Mouse (Mus musculus) embryonic facial prominence, embryonic 13.5 days (tissue): ENCODE measurements around the gene C1qbp. TPM values are rescaled to one million over a fixed set of nuclear protein-coding genes. Genes with fewer than 3 reads are reported as not detected.

ENCODE experiments used
- ATAC-seq: fragments of 200-750 bp; cut with Nextera tagmentation; 2 replicates; pipeline ENCODE4 v1.8.0; 2017; ENCODE audit warnings: low read depth; ENCODE audit not compliant: insufficient number of reproducible peaks, insufficient read depth, low FRiP score, low TSS enrichment
- H3K27ac ChIP-seq: fragments of 300-500 bp; sonication (generic); 2 replicates; pipeline ENCODE4 v1.5.1; 2015; ENCODE audit warnings: moderate library complexity, mild to moderate bottlenecking, inconsistent platforms
- H3K27me3 ChIP-seq: fragments of 300-500 bp; sonication (generic); 2 replicates; pipeline ENCODE4 v1.6.1; 2015; ENCODE audit warnings: mild to moderate bottlenecking, inconsistent platforms
- H3K36me3 ChIP-seq: fragments of 300-500 bp; sonication (generic); 2 replicates; pipeline ENCODE4 v1.6.1; 2015; ENCODE audit warnings: mild to moderate bottlenecking, inconsistent platforms
- H3K4me1 ChIP-seq: fragments of 300-500 bp; sonication (generic); 2 replicates; pipeline ENCODE4 v1.6.1; 2015; ENCODE audit warnings: inconsistent platforms
- H3K4me2 ChIP-seq: fragments of 300-500 bp; sonication (generic); 2 replicates; pipeline ENCODE4 v1.6.1; 2015; ENCODE audit warnings: moderate library complexity, mild to moderate bottlenecking, inconsistent platforms
- H3K4me3 ChIP-seq: fragments of 300-500 bp; sonication (generic); 2 replicates; pipeline ENCODE4 v1.5.1; 2015; ENCODE audit warnings: mild to moderate bottlenecking, inconsistent platforms
- H3K9ac ChIP-seq: fragments of 300-500 bp; sonication (generic); 2 replicates; pipeline ENCODE4 v1.6.1; 2015; ENCODE audit warnings: mild to moderate bottlenecking, inconsistent platforms
- H3K9me3 ChIP-seq: fragments of 300-500 bp; sonication (generic); 2 replicates; pipeline ENCODE4 v1.6.1; 2016; ENCODE audit warnings: inconsistent platforms
- WGBS: fragments of 180-500 bp; shearing (Covaris S2); methylation state at CpG from one replicate; pipeline ENCODE4 v1.1.7; 2015; ENCODE audit warnings: mixed read lengths; 5-methylcytosine and 5-hydroxymethylcytosine counted together
- polyA plus RNA-seq: library from polyadenylated mRNA; unstranded; fragments of >200 nt; fragmentation: Nextera tagmentation; extraction: Ambion mirVana; gene quantifications from 2 replicates; pipeline ENCODE4 v1.2.1, GENCODE M21; 2015

Gene C1qbp
- polyA plus RNA-seq, 1 experiment from 2014 or later: 254 TPM

DNA sequence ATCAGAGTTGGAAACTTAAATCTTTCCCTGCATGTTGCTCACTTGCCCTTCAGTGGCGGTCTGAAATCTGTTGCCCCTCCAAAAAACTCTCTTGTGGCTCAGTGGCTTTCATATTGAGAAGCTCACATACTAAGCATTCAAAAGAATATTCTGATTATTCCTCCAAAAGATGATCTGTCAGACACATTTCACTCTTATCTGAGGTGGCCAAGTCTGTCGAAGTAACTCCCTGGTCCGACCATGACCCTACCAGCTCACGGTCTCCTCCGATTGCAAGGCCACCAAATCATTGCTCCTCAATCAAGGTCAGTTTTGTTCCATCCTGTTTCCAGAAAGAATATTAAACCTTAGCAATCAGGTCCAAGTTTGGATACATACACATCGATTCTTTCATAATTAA, 24.2 kb upstream of the C1qbp start:
- no peak overlapping the region for H3K4me3 ChIP-seq
- ATAC-seq: no peak
- peaks cover 46% of the 10 kb centered on the region for H3K36me3 ChIP-seq
- H3K4me2 ChIP-seq: no peak overlapping the region
- H3K9me3 ChIP-seq: no peaks in the 10 kb centered on the region
- H3K27me3 ChIP-seq: no peaks in the 10 kb centered on the region
- 95% methylated on average over 6 of the region's 6 CpGs for WGBS
- peaks cover 17% of the 10 kb centered on the region for H3K4me1 ChIP-seq
- no peak overlapping the region for H3K27ac ChIP-seq
- no peak overlapping the region for H3K9ac ChIP-seq

GRCm38 (mm10) chr11:71005046-71005445, 22.2 kb upstream of the C1qbp start:
- peak overlapping the region; percentile 53 for H3K4me2 ChIP-seq
- 50% methylated on average over 5 of the region's 5 CpGs for WGBS
- ATAC-seq: no peak; the same call in 1 of the 2 replicates

DNA sequence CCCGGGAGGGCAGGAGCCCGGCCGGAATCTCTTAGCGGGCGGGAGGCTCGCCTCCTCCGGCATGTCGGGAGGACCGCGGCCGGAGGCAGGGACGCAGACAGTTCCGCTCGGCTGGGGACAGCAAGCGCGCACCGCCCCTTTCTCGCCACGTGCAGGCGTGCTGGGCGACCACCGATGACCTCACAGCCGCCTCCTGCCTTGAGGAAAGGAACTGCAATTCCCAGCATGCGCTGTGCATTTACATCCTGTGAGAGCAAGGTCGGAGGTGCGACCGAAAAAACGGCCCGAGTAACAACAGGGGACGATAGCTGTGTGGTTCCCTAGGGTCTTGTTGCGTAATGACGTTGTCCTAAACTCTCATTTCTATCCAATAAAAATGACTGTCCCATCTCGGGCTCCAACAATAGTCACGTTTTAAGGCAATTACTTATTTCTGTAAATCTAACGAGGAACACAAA, 21.5 kb upstream of the C1qbp start, which contains the start of gene Dhx33:
TSS of gene Dhx33 (minus strand) at position 122 of the 458 bp plus-strand sequence.
- H3K4me2 ChIP-seq: peak within 1 kb of the TSS; percentile 92
- H3K36me3 ChIP-seq: peaks cover 38% of the 10 kb centered on the region
- peaks cover 17% of the 10 kb centered on the region for H3K4me1 ChIP-seq
- peak within 1 kb of the TSS; percentile 97 for H3K4me3 ChIP-seq
- H3K27me3 ChIP-seq: no peaks in the 10 kb centered on the region
- peak within 1 kb of the TSS; percentile 76 for H3K27ac ChIP-seq
- peak; percentile 96 for ATAC-seq
- 0% methylated on average over 35 of the region's 35 CpGs for WGBS
- H3K9me3 ChIP-seq: no peaks in the 10 kb centered on the region
- H3K9ac ChIP-seq: peak within 1 kb of the TSS; percentile 83

More at GRCm38 (mm10) chr11:71005046-71005445, 22.2 kb upstream of the C1qbp start:
- no peaks in the 10 kb centered on the region for H3K27me3 ChIP-seq
- peaks cover 38% of the 10 kb centered on the region for H3K36me3 ChIP-seq
- 0 out of 2 replicates have a peak overlapping the region, but pooled peaks have one; percentile 11 for H3K27ac ChIP-seq
- H3K9me3 ChIP-seq: no peaks in the 10 kb centered on the region
- H3K9ac ChIP-seq: no peak overlapping the region
- H3K4me1 ChIP-seq: peaks cover 17% of the 10 kb centered on the region
- peak overlapping the region; percentile 97 for H3K4me3 ChIP-seq

GRCm38 (mm10) chr11:71003611-71004315, 20.9 kb upstream of the C1qbp start:
- H3K9ac ChIP-seq: peak overlapping the region; percentile 83
- peaks cover 38% of the 10 kb centered on the region for H3K36me3 ChIP-seq
- H3K9me3 ChIP-seq: no peaks in the 10 kb centered on the region
- under 1% methylated on average over 49 of the region's 49 CpGs for WGBS
- ATAC-seq: peak; percentile 65
- H3K4me2 ChIP-seq: peak overlapping the region; percentile 92
- peaks cover 17% of the 10 kb centered on the region for H3K4me1 ChIP-seq
- peak overlapping the region; percentile 97 for H3K4me3 ChIP-seq
- no peaks in the 10 kb centered on the region for H3K27me3 ChIP-seq
- peak overlapping the region; percentile 76 for H3K27ac ChIP-seq

- no peak for ATAC-seq
- WGBS: 87% methylated on average over 4 of the region's 4 CpGs
- no peaks in the 10 kb centered on the region for H3K9me3 ChIP-seq
- H3K9ac ChIP-seq: no peak overlapping the region
- no peak overlapping the region for H3K27ac ChIP-seq
- peaks cover 41% of the 10 kb centered on the region for H3K36me3 ChIP-seq
- no peaks in the 10 kb centered on the region for H3K27me3 ChIP-seq
- H3K4me1 ChIP-seq: peaks cover 17% of the 10 kb centered on the region
- H3K4me3 ChIP-seq: no peak overlapping the region
- H3K4me2 ChIP-seq: no peak overlapping the region
Observed at GRCm38 (mm10) chr11:71001167-71001566, 18.3 kb upstream of the C1qbp start.

DNA sequence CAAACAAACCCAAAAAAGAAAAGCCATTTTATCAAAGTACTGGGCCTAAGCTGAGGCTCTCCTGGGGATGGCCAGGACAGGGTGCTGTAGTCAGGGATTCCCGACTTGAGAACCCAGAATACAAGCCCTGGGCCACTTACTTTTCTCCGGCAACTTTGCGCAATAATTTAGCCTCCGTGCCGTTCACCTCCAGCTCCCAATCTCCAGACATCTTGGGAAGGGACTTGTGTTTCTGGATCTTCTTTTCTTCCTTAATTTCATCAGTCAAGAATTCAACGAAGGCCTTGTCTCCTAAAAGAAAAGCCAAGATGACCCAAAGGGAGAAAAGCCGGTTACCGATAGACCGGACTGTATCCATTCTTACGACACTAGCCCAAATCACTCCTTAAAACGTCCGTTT, 796 bp downstream of the C1qbp start:
- Histone ChIP-seq H3K4me1 (peaks cover 12% of the 10 kb centered on the region), H3K9me3 (no peaks in the 10 kb centered on the region), H3K4me3 (peak overlapping the region; percentile 83), H3K27me3 (no peaks in the 10 kb centered on the region), H3K36me3 (peaks cover 71% of the 10 kb centered on the region), H3K27ac (peak overlapping the region; percentile 17; the same call in 1 of the 2 replicates), H3K9ac (peak overlapping the region; percentile 94), H3K4me2 (peak overlapping the region; percentile 82)
- 5% methylated on average over 12 of the region's 12 CpGs for WGBS
- no peak for ATAC-seq

DNA sequence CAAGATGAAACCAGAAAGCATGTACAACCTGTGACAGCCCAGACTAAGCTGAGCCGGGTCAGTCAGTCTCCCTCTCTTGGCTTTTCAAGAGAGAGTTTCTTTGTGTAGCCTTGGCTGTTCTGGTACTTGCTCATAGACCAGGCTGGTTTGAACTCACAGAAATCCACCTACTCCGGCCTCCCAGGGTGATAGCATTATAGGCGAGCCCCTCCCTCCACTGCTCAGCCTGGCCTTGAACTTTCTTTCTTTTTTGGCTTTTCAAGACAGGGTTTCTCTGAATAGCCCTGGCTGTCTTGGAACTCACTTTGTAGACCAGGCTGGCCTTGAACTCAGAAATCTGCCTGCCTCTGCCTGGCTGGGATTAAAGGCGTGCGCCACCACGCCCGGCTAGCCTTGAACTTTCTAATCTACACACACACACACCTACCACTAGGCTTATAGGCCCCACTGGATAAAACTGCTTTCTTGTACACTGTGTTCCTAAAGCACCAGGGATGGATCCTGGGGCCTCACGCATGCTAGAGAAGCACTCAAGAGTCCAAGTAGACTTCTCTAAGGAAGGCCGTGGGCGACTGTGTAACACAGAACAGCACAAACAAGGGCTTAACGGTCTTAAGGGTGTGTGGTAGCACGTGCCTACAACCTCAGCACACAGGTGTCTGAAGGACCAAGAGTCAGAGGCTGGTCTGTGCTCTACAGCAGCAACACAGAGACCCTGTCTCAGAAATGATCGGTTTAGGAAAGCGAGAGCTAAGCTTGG, 1.9 kb downstream of the C1qbp start:
- Histone ChIP-seq H3K27ac (no peak overlapping the region), H3K36me3 (peaks cover 71% of the 10 kb centered on the region), H3K9me3 (no peaks in the 10 kb centered on the region), H3K4me3 (peak overlapping the region; percentile 83; the same call in 1 of the 2 replicates), H3K27me3 (no peaks in the 10 kb centered on the region), H3K4me1 (peaks cover 12% of the 10 kb centered on the region), H3K4me2 (peak overlapping the region; percentile 82), H3K9ac (no peak overlapping the region)
- WGBS: 92% methylated on average over 14 of the region's 14 CpGs
- no peak for ATAC-seq

DNA sequence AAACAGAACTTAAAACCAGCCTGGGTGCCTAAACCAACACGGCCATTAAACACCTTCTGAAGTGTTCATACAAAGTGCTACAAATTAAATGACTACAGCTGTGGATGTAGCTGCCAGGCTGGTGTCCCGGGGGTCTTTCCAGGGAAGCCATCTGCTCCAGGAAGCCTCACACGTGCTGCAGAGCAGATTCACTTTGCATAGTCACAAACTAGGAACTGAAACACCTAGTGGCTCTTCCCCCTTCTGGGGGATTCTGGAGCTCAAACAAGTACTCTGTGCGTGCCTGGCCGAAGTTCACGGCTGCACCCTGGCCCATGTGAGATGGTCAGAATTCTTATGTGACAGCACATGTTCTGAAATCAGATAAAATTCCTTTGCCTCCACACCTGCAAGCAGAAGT, 2.6 kb downstream of the C1qbp start:
- ATAC-seq: no peak
- no peak overlapping the region for H3K4me3 ChIP-seq
- 86% methylated on average over 6 of the region's 6 CpGs for WGBS
- no peaks in the 10 kb centered on the region for H3K9me3 ChIP-seq
- no peak overlapping the region for H3K4me2 ChIP-seq
- H3K27ac ChIP-seq: no peak overlapping the region
- no peaks in the 10 kb centered on the region for H3K27me3 ChIP-seq
- peaks cover 12% of the 10 kb centered on the region for H3K4me1 ChIP-seq
- peaks cover 71% of the 10 kb centered on the region for H3K36me3 ChIP-seq
- no peak overlapping the region for H3K9ac ChIP-seq

GRCm38 (mm10) chr11:70977293-70977692, 5.5 kb downstream of the C1qbp start:
- ATAC-seq: no peak
- H3K36me3 ChIP-seq: peaks cover 86% of the 10 kb centered on the region
- WGBS: 85% methylated on average over 6 of the region's 6 CpGs

GRCm38 (mm10) chr11:70975193-70975592, 7.6 kb downstream of the C1qbp start:
- Histone ChIP-seq H3K27me3 (no peaks in the 10 kb centered on the region), H3K4me2 (no peak overlapping the region), H3K4me3 (no peak overlapping the region), H3K9me3 (no peaks in the 10 kb centered on the region), H3K9ac (no peak overlapping the region), H3K27ac (no peak overlapping the region), H3K4me1 (peaks cover 4% of the 10 kb centered on the region), H3K36me3 (peaks cover 74% of the 10 kb centered on the region)
- ATAC-seq: no peak
- WGBS: 71% methylated on average over 2 of the region's 2 CpGs

More at GRCm38 (mm10) chr11:70977293-70977692, 5.5 kb downstream of the C1qbp start:
- Histone ChIP-seq H3K4me3 (no peak overlapping the region), H3K27ac (no peak overlapping the region), H3K9ac (no peak overlapping the region), H3K4me1 (peaks cover 12% of the 10 kb centered on the region), H3K27me3 (no peaks in the 10 kb centered on the region), H3K4me2 (no peak overlapping the region), H3K9me3 (no peaks in the 10 kb centered on the region)

DNA sequence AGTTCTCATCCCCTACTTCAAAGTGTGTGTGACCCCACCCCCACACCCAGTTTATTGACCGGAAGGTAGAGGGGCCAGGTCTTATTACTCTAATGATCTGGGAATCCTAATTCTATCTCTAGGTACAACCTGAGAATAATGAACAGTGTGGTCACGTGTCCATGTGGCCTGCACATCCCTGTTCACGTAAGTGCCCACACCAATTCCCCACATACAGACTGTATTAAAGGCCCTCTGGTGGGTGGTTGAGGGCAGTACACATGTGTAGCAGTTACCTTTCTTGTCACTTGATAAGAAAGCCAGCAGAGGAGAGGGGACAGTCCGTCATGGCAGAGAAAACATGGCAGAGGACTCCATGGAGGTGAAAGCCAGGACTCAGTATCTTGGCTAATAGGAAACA, 8.9 kb downstream of the C1qbp start:
- H3K27me3 ChIP-seq: no peaks in the 10 kb centered on the region
- 65% methylated on average over 4 of the region's 4 CpGs for WGBS
- H3K36me3 ChIP-seq: peaks cover 62% of the 10 kb centered on the region
- no peaks in the 10 kb centered on the region for H3K9me3 ChIP-seq
- H3K4me3 ChIP-seq: no peak overlapping the region
- no peak overlapping the region for H3K4me2 ChIP-seq
- H3K9ac ChIP-seq: no peak overlapping the region
- no peak overlapping the region for H3K27ac ChIP-seq
- peaks cover 4% of the 10 kb centered on the region for H3K4me1 ChIP-seq
- ATAC-seq: no peak
